Mouse (Mus musculus) hindbrain, postnatal 0 days (tissue): ENCODE results near the gene Zfp710. TPM values are rescaled to one million over a fixed set of nuclear protein-coding genes. Genes with fewer than 3 reads are reported as not detected.

Experiments used
- ATAC-seq: fragments of 200-750 bp; cut with Nextera tagmentation; 2 replicates; pipeline ENCODE4 v1.8.0; 2017; ENCODE audit warnings: mild to moderate bottlenecking, moderate TSS enrichment, moderate library complexity
- DNase-seq: peaks from one replicate; pipeline ENCODE4 v3.0.0-alpha.2; 2015; ENCODE audit warnings: low spot score
- H3K27ac ChIP-seq: fragments of 300-500 bp; sonication (generic); 2 replicates; pipeline ENCODE4 v1.5.1; 2014; ENCODE audit warnings: mild to moderate bottlenecking
- H3K27me3 ChIP-seq: fragments of 300-500 bp; sonication (generic); 2 replicates; pipeline ENCODE4 v1.6.1; 2014; ENCODE audit warnings: low read length, mixed read lengths; ENCODE audit not compliant: insufficient read depth
- H3K36me3 ChIP-seq: fragments of 300-500 bp; sonication (generic); 2 replicates; pipeline ENCODE4 v1.6.1; 2014; ENCODE audit warnings: low read length, mixed read lengths; ENCODE audit not compliant: insufficient read depth
- H3K4me1 ChIP-seq: fragments of 300-500 bp; sonication (generic); 2 replicates; pipeline ENCODE4 v1.6.1; 2014; ENCODE audit warnings: antibody characterized with exemption, low read length, mixed read lengths; ENCODE audit not compliant: insufficient read depth
- H3K4me2 ChIP-seq: fragments of 300-500 bp; sonication (generic); 2 replicates; pipeline ENCODE4 v1.6.1; 2014; ENCODE audit warnings: low read depth, mild to moderate bottlenecking, low read length, moderate library complexity, mixed read lengths
- H3K4me3 ChIP-seq: fragments of 300-500 bp; sonication (generic); 2 replicates; pipeline ENCODE4 v1.5.1; 2014; ENCODE audit warnings: low read length
- H3K9ac ChIP-seq: fragments of 300-500 bp; sonication (generic); replicated peaks from 2 replicates; pipeline ENCODE4 v1.6.1; 2014; ENCODE audit warnings: mild to moderate bottlenecking, low read length, moderate library complexity, mixed read lengths
- H3K9me3 ChIP-seq: fragments of 300-500 bp; sonication (generic); 2 replicates; pipeline ENCODE4 v1.6.1; 2016; ENCODE audit warnings: low read length, mixed read lengths
- CTCF ChIP-seq: IDR thresholded peaks from 2 replicates; pipeline ENCODE4 v1.5.1; 2016; ENCODE audit warnings: antibody characterized with exemption, control low read depth, low read depth
- WGBS: fragments of 180-500 bp; shearing (Covaris S2); extraction: QIAGEN DNeasy Blood & Tissue Kit; methylation state at CpG from one replicate; pipeline ENCODE4 v1.1.7; 2014; 5-methylcytosine and 5-hydroxymethylcytosine counted together
- polyA plus RNA-seq: library from polyadenylated mRNA; unstranded; fragments of >200 nt; fragmentation: Nextera tagmentation; extraction: Ambion mirVana; gene quantifications from 2 replicates; pipeline ENCODE4 v1.2.1, GENCODE M21; 2015
- total RNA-seq: library from RNA; depleted of rRNA; stranded (reverse); fragments of >200 nt; gene quantifications from 2 replicates; pipeline ENCODE4 v1.2.3, GENCODE M21; 2014

Gene Zfp710
- total and polyA plus RNA-seq, 2 experiments from 2014 or later: 10.3 to 25.8 TPM

DNA sequence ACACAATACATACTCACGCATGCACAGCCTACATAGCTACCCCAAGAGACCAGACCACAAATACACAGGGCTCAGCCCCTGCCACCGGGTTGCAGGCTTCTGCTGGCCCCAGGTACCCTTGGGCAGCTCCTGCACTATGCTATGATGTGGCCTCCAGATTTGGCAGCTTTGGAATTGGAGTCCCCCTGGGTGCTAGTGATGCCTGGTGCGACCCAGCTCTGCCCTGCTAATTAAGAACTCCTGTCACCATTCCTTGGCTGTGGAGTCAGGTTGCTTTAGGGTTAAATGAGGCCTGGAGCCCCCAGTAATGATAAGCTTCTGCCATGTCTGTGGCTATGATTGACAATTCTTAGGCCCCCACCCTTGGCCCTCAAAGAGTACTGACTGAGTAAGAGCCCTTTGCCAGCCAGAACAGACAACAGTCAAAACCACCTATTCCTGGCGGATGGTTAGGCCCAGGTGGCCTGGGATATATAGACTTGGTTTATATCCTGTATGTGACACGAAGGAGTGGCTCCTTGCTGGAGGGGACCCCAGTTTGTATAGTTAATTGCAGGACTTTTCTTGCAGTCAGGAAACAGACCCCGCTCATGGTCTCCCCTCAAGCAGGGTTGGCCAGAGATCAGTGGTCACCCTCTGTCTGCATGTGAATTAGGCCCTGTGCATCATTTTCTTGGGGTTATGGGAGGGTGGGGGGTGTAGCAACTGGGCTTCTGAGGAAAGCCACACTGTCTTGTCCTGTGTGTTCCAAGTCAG lies 52.5 kb downstream of the Zfp710 start:
- DNase-seq (no peak), ATAC-seq (no peak)
- H3K36me3 ChIP-seq: peaks cover 6% of the 10 kb centered on the region
- no peak overlapping the region for H3K4me3 ChIP-seq
- no peaks in the 10 kb centered on the region for H3K27me3 ChIP-seq
- H3K4me1 ChIP-seq: peaks cover 21% of the 10 kb centered on the region
- H3K9ac ChIP-seq: no peak overlapping the region
- no peaks in the 10 kb centered on the region for H3K9me3 ChIP-seq
- H3K4me2 ChIP-seq: no peak overlapping the region
- no peak overlapping the region for H3K27ac ChIP-seq
- WGBS: 58% methylated on average over 6 of the region's 6 CpGs
- no peak for TF ChIP-seq CTCF

DNA sequence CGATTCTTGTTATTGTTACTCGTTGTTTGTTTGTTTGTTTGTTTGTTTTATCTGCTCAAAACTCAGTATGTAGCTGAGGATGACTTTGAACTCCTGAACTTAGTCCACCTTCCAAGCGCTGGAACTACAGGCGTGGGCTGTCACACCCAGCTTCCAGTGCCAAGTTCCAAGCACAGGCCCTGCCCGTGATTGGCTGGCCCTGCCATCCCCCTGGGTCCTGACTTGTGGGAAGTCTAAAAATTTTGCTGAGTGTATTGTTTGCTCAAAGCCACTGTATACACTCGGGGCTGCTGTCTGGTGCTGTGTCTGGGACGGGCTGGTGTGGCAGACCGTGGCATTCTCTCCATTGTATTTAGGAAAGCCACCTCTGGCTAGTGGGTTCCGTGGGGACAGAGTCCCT lies 53.2 kb downstream of the Zfp710 start:
- Histone ChIP-seq H3K4me3 (no peak overlapping the region), H3K9ac (no peak overlapping the region), H3K36me3 (peaks cover 11% of the 10 kb centered on the region), H3K4me1 (peaks cover 14% of the 10 kb centered on the region), H3K27me3 (no peaks in the 10 kb centered on the region), H3K27ac (no peak overlapping the region), H3K4me2 (no peak overlapping the region), H3K9me3 (no peaks in the 10 kb centered on the region)
- 56% methylated on average over 9 of the region's 9 CpGs for WGBS
- no peak for TF ChIP-seq CTCF
- DNase-seq (no peak), ATAC-seq (no peak)

GRCm38 (mm10) chr7:80078792-80079301 lies 54.2 kb downstream of the Zfp710 start:
- Histone ChIP-seq H3K36me3 (peaks cover 18% of the 10 kb centered on the region), H3K27me3 (no peaks in the 10 kb centered on the region), H3K27ac (peak overlapping the region; percentile 65; the same call in 1 of the 2 replicates), H3K4me1 (peaks cover 12% of the 10 kb centered on the region), H3K9ac (no peak overlapping the region), H3K9me3 (no peaks in the 10 kb centered on the region), H3K4me3 (no peak overlapping the region), H3K4me2 (no peak overlapping the region)
- 20% methylated on average over 14 of the region's 14 CpGs for WGBS
- no peak for TF ChIP-seq CTCF
- DNase-seq: peak; percentile 62
- ATAC-seq: peak; percentile 41; the same call in 1 of the 2 replicates

- WGBS: 93% methylated on average over 42 of the region's 42 CpGs
Observed at GRCm38 (mm10) chr7:80081586-80082554, 57.3 kb downstream of the Zfp710 start.

DNA sequence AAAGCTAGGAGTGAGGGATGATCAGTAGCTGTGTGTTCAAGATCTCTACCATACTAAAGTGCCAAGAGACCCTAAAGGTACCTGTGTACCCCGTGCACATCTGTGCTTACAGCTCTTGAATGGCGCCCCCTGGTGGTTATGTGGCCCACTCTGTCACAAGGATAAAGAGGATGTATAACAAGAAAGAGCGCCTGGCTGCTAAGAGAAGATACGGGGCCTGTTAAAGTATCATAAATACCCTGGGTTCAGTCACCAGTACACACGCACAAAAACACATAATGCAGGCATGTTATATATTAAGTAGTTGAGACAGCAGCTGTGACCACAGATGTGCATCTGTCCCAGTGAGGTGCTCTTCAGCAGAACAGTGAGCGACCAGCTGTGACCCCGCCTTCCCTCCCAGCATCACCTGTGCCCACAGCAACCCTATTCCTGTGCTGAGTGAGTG lies 59.9 kb downstream of the Zfp710 start:
- Histone ChIP-seq H3K4me3 (no peak overlapping the region), H3K27me3 (no peaks in the 10 kb centered on the region), H3K4me1 (no peaks in the 10 kb centered on the region), H3K9ac (no peak overlapping the region), H3K9me3 (no peaks in the 10 kb centered on the region), H3K27ac (no peak overlapping the region), H3K36me3 (peaks cover 36% of the 10 kb centered on the region), H3K4me2 (no peak overlapping the region)
- WGBS: 62% methylated on average over 7 of the region's 7 CpGs
- ATAC-seq (peak; percentile 48), DNase-seq (peak; percentile 84)
- TF ChIP-seq CTCF: peak; percentile 83

More at GRCm38 (mm10) chr7:80081586-80082554, 57.3 kb downstream of the Zfp710 start:
- Histone ChIP-seq H3K9me3 (no peaks in the 10 kb centered on the region), H3K36me3 (peaks cover 25% of the 10 kb centered on the region), H3K27ac (no peak overlapping the region), H3K4me1 (peaks cover 7% of the 10 kb centered on the region), H3K4me2 (no peak overlapping the region), H3K4me3 (no peak overlapping the region), H3K9ac (no peak overlapping the region), H3K27me3 (no peaks in the 10 kb centered on the region)
- ATAC-seq (no peak), DNase-seq (no peak)
- TF ChIP-seq CTCF: no peak

- Histone ChIP-seq H3K9me3 (no peaks in the 10 kb centered on the region), H3K4me2 (no peak overlapping the region), H3K9ac (no peak overlapping the region), H3K36me3 (peaks cover 36% of the 10 kb centered on the region), H3K27ac (no peak overlapping the region), H3K4me3 (no peak overlapping the region), H3K4me1 (no peaks in the 10 kb centered on the region), H3K27me3 (no peaks in the 10 kb centered on the region)
- no peak for DNase-seq
- peak; percentile 16; the same call in 1 of the 2 replicates for ATAC-seq
- no peak for TF ChIP-seq CTCF
- 86% methylated on average over 33 of the region's 33 CpGs for WGBS
Observed at GRCm38 (mm10) chr7:80085970-80086715, 61.5 kb downstream of the Zfp710 start.
